Mouse (Mus musculus) midbrain, postnatal 0 days (tissue): Measurements from ENCODE around the gene Mon1a. TPM values are rescaled to one million over a fixed set of nuclear protein-coding genes. Genes with fewer than 3 reads are reported as not detected.

Source experiments
- ATAC-seq: fragments of 200-750 bp; cut with Nextera tagmentation; 2 replicates; pipeline ENCODE4 v1.8.0; 2017; ENCODE audit warnings: moderate number of reproducible peaks, mild to moderate bottlenecking, moderate TSS enrichment, moderate library complexity; ENCODE audit not compliant: low FRiP score
- DNase-seq: peaks from one replicate; pipeline ENCODE4 v3.0.0-alpha.2; 2015; ENCODE audit warnings: low spot score
- H3K27ac ChIP-seq: fragments of 300-500 bp; sonication (generic); 2 replicates; pipeline ENCODE4 v1.5.1; 2014; ENCODE audit warnings: low read depth, mild to moderate bottlenecking, low read length, mixed read lengths
- H3K27me3 ChIP-seq: fragments of 300-500 bp; sonication (generic); 2 replicates; pipeline ENCODE4 v1.6.1; 2014; ENCODE audit warnings: low read length, control low read depth, mixed read lengths; ENCODE audit not compliant: insufficient read depth
- H3K36me3 ChIP-seq: fragments of 300-500 bp; sonication (generic); 2 replicates; pipeline ENCODE4 v1.6.1; 2014; ENCODE audit warnings: low read length, control low read depth, mixed read lengths; ENCODE audit not compliant: insufficient read depth
- H3K4me1 ChIP-seq: fragments of 300-500 bp; sonication (generic); 2 replicates; pipeline ENCODE4 v1.6.1; 2014; ENCODE audit warnings: mild to moderate bottlenecking, control low read depth, antibody characterized with exemption, low read length, mixed read lengths; ENCODE audit not compliant: insufficient read depth
- H3K4me2 ChIP-seq: fragments of 300-500 bp; sonication (generic); 2 replicates; pipeline ENCODE4 v1.6.1; 2014; ENCODE audit warnings: low read depth, mild to moderate bottlenecking, low read length, mixed read lengths; ENCODE audit not compliant: poor library complexity, severe bottlenecking
- H3K4me3 ChIP-seq: fragments of 300-500 bp; sonication (generic); 2 replicates; pipeline ENCODE4 v1.5.1; 2014; ENCODE audit warnings: low read depth, mild to moderate bottlenecking, low read length, moderate library complexity
- H3K9ac ChIP-seq: fragments of 300-500 bp; sonication (generic); replicated peaks from 2 replicates; pipeline ENCODE4 v1.6.1; 2014; ENCODE audit warnings: mild to moderate bottlenecking, low read length, moderate library complexity, mixed read lengths; ENCODE audit not compliant: poor library complexity, severe bottlenecking
- H3K9me3 ChIP-seq: fragments of 300-500 bp; sonication (generic); 2 replicates; pipeline ENCODE4 v1.6.1; 2016; ENCODE audit warnings: low read length, control low read depth
- CTCF ChIP-seq: IDR thresholded peaks from 2 replicates; pipeline ENCODE4 v1.5.1; 2016; ENCODE audit warnings: antibody characterized with exemption, mild to moderate bottlenecking
- WGBS: fragments of 180-500 bp; shearing (Covaris S2); extraction: QIAGEN DNeasy Blood & Tissue Kit; methylation state at CpG from one replicate; pipeline ENCODE4 v1.1.7; 2014; 5-methylcytosine and 5-hydroxymethylcytosine counted together
- polyA plus RNA-seq: library from polyadenylated mRNA; unstranded; fragments of >200 nt; fragmentation: Nextera tagmentation; extraction: Ambion mirVana; gene quantifications from 2 replicates; pipeline ENCODE4 v1.2.1, GENCODE M21; 2015
- total RNA-seq: library from RNA; depleted of rRNA; stranded (reverse); fragments of >200 nt; gene quantifications from 2 replicates; pipeline ENCODE4 v1.2.3, GENCODE M21; 2014

Gene Mon1a
- total and polyA plus RNA-seq, 2 experiments from 2014 or later = 16.7 to 24.9 TPM

DNA sequence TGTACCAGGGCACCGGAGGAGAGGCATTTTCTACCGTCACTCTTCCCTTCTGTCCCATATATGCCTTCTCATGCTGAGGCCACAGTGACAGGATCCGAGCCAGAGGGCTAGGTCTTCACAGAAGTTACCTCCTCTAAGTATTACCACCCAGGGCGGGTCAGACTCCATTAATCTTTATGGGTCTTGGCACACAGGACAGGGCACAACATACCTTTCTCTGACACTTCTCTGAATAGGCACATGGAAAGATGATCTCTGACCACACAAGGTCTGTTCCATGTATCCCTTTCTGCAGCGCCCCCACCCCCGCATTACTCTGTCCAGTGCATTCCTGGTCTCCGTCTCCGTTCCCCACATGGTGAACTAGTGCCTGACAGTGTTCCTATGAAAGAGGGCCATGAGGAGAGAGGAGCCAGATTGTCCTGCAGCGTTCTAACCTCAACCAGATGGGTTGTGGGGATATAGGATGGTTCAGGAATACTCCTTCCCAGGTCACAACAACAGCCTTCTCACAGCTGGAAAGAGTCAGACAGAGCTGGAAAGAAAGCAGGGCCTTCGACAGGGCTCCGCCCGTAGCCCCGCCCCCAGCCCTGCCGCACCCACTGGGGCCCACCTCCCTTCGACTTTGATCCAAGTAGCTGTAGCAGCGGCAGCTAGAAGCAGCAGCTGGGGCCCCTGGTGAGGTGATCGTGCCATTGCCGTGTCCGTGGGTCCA lies 18.5 kb downstream of the Mon1a start, which contains the start of gene Mst1r:
TSS of gene Mst1r (plus strand) at position 622 of the 715 bp plus-strand sequence.
- H3K27ac ChIP-seq = no peak within 1 kb of the TSS
- DNase-seq (no peak), ATAC-seq (no peak)
- H3K4me2 ChIP-seq = peak within 1 kb of the TSS; percentile 39
- H3K4me3 ChIP-seq = peak within 1 kb of the TSS; percentile 13; the same call in 1 of the 2 replicates
- 24% methylated on average over 19 of the region's 19 CpGs for WGBS
- 0 out of 2 replicates have a peak, but pooled peaks cover 4% of the 10 kb centered on the region for H3K36me3 ChIP-seq
- H3K27me3 ChIP-seq = no peaks in the 10 kb centered on the region
- no peaks in the 10 kb centered on the region for H3K9me3 ChIP-seq
- no peak for TF ChIP-seq CTCF
- 0 out of 2 replicates have a peak within 1 kb of the TSS, but pooled peaks have one; percentile 4 for H3K9ac ChIP-seq
- H3K4me1 ChIP-seq = peaks cover 5% of the 10 kb centered on the region; the same call in 1 of the 2 replicates

GRCm38 (mm10) chr9:107906967-107907800 lies 19.2 kb downstream of the Mon1a start:
- ATAC-seq (no peak), DNase-seq (no peak)
- Histone ChIP-seq H3K4me2 (peak overlapping the region; percentile 39), H3K27ac (no peak overlapping the region), H3K27me3 (no peaks in the 10 kb centered on the region), H3K4me1 (peaks cover 5% of the 10 kb centered on the region; the same call in 1 of the 2 replicates), H3K4me3 (peak overlapping the region; percentile 13; the same call in 1 of the 2 replicates), H3K36me3 (0 out of 2 replicates have a peak, but pooled peaks cover 4% of the 10 kb centered on the region), H3K9ac (0 out of 2 replicates have a peak overlapping the region, but pooled peaks have one; percentile 4), H3K9me3 (no peaks in the 10 kb centered on the region)
- no peak for TF ChIP-seq CTCF
- WGBS = 48% methylated on average over 31 of the region's 31 CpGs

DNA sequence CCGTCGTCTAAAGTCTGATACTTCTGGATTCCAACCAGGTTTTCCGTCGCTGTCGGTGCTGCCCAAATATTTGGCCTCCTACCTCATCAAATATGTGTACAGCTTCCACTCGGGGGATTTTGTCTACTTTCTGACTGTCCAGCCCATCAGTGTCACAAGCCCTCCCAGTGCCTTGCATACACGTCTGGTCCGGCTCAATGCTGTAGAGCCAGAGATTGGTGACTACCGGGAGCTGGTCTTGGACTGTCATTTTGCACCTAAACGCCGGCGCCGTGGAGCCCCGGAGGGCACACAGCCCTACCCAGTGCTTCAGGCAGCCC lies 19.8 kb downstream of the Mon1a start:
- 77% methylated on average over 14 of the region's 14 CpGs for WGBS
- DNase-seq = no peak
- Histone ChIP-seq H3K36me3 (0 out of 2 replicates have a peak, but pooled peaks cover 4% of the 10 kb centered on the region), H3K27me3 (no peaks in the 10 kb centered on the region), H3K27ac (no peak overlapping the region), H3K9me3 (no peaks in the 10 kb centered on the region), H3K4me1 (peaks cover 5% of the 10 kb centered on the region; the same call in 1 of the 2 replicates), H3K4me2 (no peak overlapping the region), H3K4me3 (no peak overlapping the region), H3K9ac (no peak overlapping the region)
- ATAC-seq = no peak
- no peak for TF ChIP-seq CTCF

DNA sequence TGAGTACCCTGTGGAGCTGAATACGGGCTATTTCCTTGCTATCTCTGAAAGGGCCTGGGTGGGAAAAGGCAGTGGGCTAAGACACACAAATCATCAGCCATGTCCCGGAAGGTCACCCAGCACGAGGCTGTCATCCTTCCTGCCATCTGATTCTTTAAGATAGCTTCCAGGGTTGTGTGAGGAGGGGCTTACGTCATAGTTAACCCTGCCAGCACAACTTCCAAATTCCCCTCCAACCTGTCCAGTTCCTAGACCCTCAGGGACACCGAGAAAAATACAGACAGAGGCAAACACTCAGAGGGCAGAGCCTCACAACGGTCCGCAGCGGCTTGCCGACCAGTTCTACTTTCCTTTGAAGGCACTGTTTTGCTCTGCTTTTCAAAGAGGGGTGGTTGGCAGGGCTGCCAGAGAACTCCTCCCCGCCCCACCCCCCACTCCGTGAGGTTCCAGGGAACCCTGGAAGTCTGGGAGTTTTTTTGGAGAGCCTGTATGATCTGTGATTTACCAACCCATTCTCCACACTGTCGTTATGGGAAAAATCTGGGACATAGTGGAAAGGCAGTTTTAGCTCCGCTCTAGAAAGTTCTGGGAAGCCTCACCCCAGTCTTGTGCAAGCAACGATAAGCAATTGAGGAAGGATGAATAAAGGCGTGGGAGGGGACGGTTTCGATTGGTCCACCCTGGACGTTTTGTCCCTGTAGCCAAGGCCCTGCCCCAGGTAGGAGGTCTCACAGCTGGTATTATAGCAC lies 20.6 kb downstream of the Mon1a start:
- Histone ChIP-seq H3K27ac (no peak overlapping the region), H3K27me3 (no peaks in the 10 kb centered on the region), H3K4me3 (no peak overlapping the region), H3K9me3 (no peaks in the 10 kb centered on the region), H3K4me1 (peaks cover 5% of the 10 kb centered on the region; the same call in 1 of the 2 replicates), H3K4me2 (no peak overlapping the region), H3K9ac (no peak overlapping the region), H3K36me3 (0 out of 2 replicates have a peak, but pooled peaks cover under 1% of the 10 kb centered on the region)
- ATAC-seq = no peak
- WGBS = 31% methylated on average over 18 of the region's 18 CpGs
- no peak for TF ChIP-seq CTCF
- no peak for DNase-seq

DNA sequence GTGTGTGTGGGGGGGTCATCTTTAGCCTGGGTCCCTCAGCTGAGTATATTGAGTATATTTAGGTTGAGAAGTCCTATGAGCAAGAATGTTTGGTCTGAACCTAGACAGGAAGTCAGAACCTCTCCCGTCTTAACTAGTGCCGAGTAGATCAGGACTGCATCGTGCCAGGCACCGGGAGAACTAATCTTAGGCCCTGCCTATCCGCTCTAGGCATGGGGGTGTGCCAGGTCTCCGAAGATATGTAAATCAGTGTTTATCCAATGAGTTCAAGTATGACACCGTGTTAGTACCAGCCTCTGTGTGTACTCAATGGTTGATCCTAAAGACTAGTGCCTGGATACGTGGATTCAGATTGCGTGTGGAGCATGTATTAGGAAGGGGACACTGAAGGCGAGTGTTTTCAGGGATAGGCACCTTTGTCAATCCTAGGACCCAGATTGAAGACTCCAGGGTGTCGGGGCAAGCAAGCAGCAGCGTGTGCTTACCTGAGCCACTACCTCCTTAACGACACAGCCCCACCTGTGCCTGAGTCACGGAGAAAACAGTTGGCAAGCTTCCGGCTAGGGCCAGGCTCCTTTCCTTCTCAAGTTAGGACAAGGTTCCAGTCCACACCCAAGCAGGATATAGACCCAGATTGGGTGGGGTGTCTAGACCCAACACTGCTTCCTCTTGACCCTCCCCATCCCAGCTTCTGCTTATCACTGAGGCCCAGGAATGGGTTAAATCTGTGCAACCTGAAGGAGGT lies 22.2 kb downstream of the Mon1a start:
- H3K27ac ChIP-seq = no peak overlapping the region
- no peak for TF ChIP-seq CTCF
- peaks cover 5% of the 10 kb centered on the region; the same call in 1 of the 2 replicates for H3K4me1 ChIP-seq
- WGBS = 90% methylated on average over 15 of the region's 15 CpGs
- H3K4me3 ChIP-seq = no peak overlapping the region
- ATAC-seq (no peak), DNase-seq (no peak)
- H3K36me3 ChIP-seq = no peaks in the 10 kb centered on the region
- no peaks in the 10 kb centered on the region for H3K9me3 ChIP-seq
- H3K4me2 ChIP-seq = no peak overlapping the region
- no peak overlapping the region for H3K9ac ChIP-seq
- H3K27me3 ChIP-seq = no peaks in the 10 kb centered on the region
